Mouse (Mus musculus) stomach, embryonic 16.5 days (tissue): ENCODE data around the gene Ascl1. TPM values are rescaled to one million over a fixed set of nuclear protein-coding genes. Genes with fewer than 3 reads are reported as not detected.
A peak's percentile ranks its signal among the peaks of the same experiment; 100 is the strongest.

Experiments
- ATAC-seq: fragments of 200-750 bp; cut with Nextera tagmentation; 2 replicates; pipeline ENCODE4 v1.8.0; 2017; ENCODE audit warnings: moderate number of reproducible peaks, moderate TSS enrichment; ENCODE audit not compliant: insufficient read depth, low FRiP score
- H3K27ac ChIP-seq: fragments of 300-500 bp; sonication (generic); 2 replicates; pipeline ENCODE4 v1.5.1; 2014; ENCODE audit warnings: low read length
- H3K27me3 ChIP-seq: fragments of 300-500 bp; sonication (generic); 2 replicates; pipeline ENCODE4 v1.6.1; 2014; ENCODE audit warnings: low read length, control low read depth, mixed read lengths; ENCODE audit not compliant: control insufficient read depth, insufficient read depth
- H3K36me3 ChIP-seq: fragments of 300-500 bp; sonication (generic); 2 replicates; pipeline ENCODE4 v1.6.1; 2014; ENCODE audit warnings: low read length; ENCODE audit not compliant: control insufficient read depth, insufficient read depth
- H3K4me1 ChIP-seq: fragments of 300-500 bp; sonication (generic); 2 replicates; pipeline ENCODE4 v1.6.1; 2014; ENCODE audit warnings: low read length, control low read depth, mixed read lengths; ENCODE audit not compliant: control insufficient read depth, insufficient read depth
- H3K4me2 ChIP-seq: fragments of 300-500 bp; sonication (generic); 2 replicates; pipeline ENCODE4 v1.6.1; 2014; ENCODE audit warnings: low read depth, low read length, mixed read lengths
- H3K4me3 ChIP-seq: fragments of 300-500 bp; sonication (generic); replicated peaks from 2 replicates; pipeline ENCODE4 v1.5.1; 2014; ENCODE audit warnings: mild to moderate bottlenecking, low read length
- H3K9ac ChIP-seq: fragments of 300-500 bp; sonication (generic); 2 replicates; pipeline ENCODE4 v1.6.1; 2014; ENCODE audit warnings: low read length
- H3K9me3 ChIP-seq: fragments of 300-500 bp; sonication (generic); replicated peaks from 2 replicates; pipeline ENCODE4 v1.6.1; 2016; ENCODE audit warnings: low read length, control low read depth; ENCODE audit not compliant: control insufficient read depth
- WGBS: fragments of 180-500 bp; shearing (Covaris S2); extraction: QIAGEN DNeasy Blood & Tissue Kit; methylation state at CpG from one replicate; pipeline ENCODE4 v1.1.7; 2014; 5-methylcytosine and 5-hydroxymethylcytosine counted together
- polyA plus RNA-seq: library from polyadenylated mRNA; unstranded; fragments of >200 nt; fragmentation: Nextera tagmentation; extraction: Ambion mirVana; gene quantifications from 2 replicates; pipeline ENCODE4 v1.2.1, GENCODE M21; 2015

Gene Ascl1
- polyA plus RNA-seq, 1 experiment from 2014 or later = 3.5 TPM

DNA sequence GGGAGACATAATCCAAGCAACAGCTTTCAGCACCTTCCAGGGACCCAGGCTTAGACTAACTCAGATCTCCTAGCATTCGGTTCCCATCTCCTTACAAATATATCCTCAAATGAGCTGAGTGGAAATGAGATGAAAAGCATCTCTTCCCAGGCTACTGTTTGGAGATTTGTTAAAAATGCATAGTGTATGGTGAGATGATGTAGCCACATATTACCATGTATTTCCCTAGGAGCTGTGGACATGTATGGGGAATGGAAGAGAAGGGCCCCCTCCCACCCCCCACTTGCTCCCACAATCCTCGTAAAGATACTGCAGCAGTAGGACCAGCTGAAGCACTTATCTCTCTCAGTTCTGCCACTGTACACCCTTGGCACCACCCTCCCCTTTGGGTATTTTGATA is 3.1 kb downstream of the Ascl1 start:
- 2% methylated on average over 2 of the region's 2 CpGs for WGBS
- no peaks in the 10 kb centered on the region for H3K36me3 ChIP-seq
- H3K4me3 ChIP-seq = no peak overlapping the region
- no peaks in the 10 kb centered on the region for H3K9me3 ChIP-seq
- no peak for ATAC-seq
- H3K4me2 ChIP-seq = no peak overlapping the region
- peaks cover 88% of the 10 kb centered on the region for H3K27me3 ChIP-seq
- H3K9ac ChIP-seq = no peak overlapping the region
- peaks cover 7% of the 10 kb centered on the region; the same call in 1 of the 2 replicates for H3K4me1 ChIP-seq
- H3K27ac ChIP-seq = no peak overlapping the region

DNA sequence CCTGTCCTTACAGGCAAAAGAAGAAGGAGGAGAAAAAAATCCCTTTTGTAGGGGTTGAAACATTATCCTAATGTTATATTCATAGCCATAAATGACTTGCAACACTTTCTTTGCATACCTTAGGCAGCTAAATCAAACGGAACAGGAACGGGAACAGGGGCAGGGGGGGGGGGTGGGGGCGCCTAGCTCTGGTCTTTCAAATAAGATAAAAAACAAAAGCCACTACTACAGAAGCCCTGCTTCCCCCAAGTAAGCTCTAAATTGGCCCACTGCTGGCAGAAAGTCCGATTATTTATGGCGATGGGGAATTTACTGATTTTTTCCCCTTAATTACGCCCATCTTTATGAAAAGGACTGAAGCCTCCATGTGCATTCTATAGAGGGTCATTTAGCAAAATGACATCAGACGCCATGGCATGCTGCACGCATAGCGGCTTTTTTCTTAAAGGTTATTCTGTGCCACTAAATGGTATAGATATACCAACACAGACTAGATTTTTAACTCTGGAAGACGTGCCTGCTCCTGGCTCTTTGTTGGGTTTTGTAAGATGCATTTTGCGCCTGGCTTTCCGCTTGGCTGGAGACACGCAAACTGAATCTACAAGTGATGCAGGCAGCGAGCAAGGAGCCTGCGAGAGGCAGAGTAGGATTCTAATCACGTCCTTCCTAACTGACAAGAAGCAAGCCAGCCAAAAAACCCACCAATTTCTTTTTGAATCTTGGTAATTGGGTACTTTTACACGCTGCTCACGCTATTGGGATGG is 4.0 kb downstream of the Ascl1 start:
- Histone ChIP-seq H3K36me3 (no peaks in the 10 kb centered on the region), H3K27ac (no peak overlapping the region), H3K27me3 (peaks cover 88% of the 10 kb centered on the region), H3K4me3 (no peak overlapping the region), H3K9ac (no peak overlapping the region), H3K9me3 (no peaks in the 10 kb centered on the region), H3K4me1 (peaks cover 7% of the 10 kb centered on the region; the same call in 1 of the 2 replicates), H3K4me2 (no peak overlapping the region)
- WGBS = 5% methylated on average over 18 of the region's 18 CpGs
- no peak for ATAC-seq

DNA sequence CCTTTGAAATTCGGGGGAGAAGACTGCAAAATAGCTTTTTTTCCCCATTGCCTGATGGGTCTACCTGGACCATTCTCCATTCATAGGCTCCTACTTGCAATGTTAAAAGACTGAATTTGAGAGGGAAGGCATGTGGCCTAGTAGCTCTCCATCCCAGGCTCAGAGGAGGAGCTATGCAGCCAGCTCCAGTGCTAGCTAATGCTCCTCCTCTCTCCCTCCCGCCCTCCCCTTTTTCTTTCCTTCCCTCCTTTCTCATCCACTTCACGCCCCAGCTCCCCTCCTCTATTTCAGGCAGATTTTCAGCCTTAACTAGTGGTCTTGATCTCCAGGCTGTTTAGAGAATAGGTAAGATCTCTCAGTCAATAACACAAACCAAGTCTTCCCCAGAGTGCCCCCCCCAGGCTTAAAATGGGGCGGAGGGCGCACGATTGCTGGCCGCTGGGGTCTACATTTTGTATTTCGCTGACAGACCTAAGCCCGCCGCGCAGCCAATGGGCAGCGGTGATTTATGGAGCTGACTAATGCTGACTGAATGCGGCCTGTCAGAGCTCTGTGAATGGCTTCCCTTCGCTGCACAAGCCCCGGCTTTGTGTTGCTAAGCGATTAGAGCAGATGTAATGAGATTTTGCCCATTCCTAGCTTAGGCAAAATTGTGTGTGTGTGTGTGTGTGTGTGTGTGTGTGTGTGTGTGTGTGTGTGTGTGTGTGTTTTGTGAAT is 4.9 kb downstream of the Ascl1 start:
- no peaks in the 10 kb centered on the region for H3K9me3 ChIP-seq
- 2% methylated on average over 16 of the region's 16 CpGs for WGBS
- H3K4me3 ChIP-seq = no peak overlapping the region
- no peak overlapping the region for H3K27ac ChIP-seq
- peak; percentile 53; the same call in 1 of the 2 replicates for ATAC-seq
- peaks cover 80% of the 10 kb centered on the region for H3K27me3 ChIP-seq
- H3K4me1 ChIP-seq = 0 out of 2 replicates have a peak, but pooled peaks cover 5% of the 10 kb centered on the region
- no peaks in the 10 kb centered on the region for H3K36me3 ChIP-seq
- H3K4me2 ChIP-seq = no peak overlapping the region
- no peak overlapping the region for H3K9ac ChIP-seq

DNA sequence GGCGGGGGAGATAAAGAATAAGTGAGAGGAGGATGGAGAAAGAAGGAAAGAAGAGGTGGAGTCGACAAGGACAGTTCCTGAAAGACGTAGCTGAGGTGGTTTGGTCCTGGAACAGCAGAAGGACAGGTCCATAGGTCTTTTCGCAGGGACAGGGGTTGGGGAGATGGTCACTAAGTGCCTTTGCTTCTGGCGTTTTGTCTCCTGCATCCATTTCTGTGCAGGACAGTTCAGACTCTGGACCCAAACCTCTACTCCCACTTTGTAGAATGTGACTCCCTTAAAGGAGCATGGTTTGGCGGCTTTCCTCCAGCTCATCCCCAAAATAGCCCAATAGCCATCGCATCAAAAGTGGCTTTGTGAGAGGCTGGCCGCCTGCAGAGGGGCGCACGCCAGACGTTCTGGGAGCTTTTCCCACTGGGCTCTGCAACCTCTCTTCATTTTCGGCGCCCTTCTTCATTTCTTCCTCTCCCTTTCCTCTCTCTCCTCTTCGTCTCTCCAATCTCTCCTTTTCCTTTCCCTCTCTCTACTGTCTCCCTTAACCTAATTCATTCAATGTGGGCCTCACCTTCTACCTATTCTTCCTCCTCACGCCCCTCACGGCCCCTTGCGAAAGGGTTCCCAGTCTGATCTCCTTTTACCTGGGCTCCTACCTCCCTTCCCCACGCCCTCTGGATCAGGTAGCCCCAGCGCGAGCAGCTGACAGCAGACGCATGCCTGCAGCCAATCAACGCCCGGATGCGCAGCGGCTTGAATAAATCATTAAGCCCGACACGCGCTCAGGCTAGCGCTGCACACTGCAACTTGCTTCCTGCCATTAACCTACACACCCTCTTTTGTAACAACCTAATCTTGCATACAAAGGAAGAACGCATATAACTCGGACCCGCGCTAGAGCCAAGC is 7.5 kb downstream of the Ascl1 start:
- Histone ChIP-seq H3K4me3 (no peak overlapping the region), H3K27ac (no peak overlapping the region), H3K9me3 (no peaks in the 10 kb centered on the region), H3K4me1 (no peaks in the 10 kb centered on the region), H3K4me2 (0 out of 2 replicates have a peak overlapping the region, but pooled peaks have one; percentile 16), H3K27me3 (peaks cover 74% of the 10 kb centered on the region), H3K36me3 (no peaks in the 10 kb centered on the region), H3K9ac (no peak overlapping the region)
- 1% methylated on average over 33 of the region's 33 CpGs for WGBS
- peak; percentile 80 for ATAC-seq

- Histone ChIP-seq H3K27me3 (peaks cover 69% of the 10 kb centered on the region), H3K4me1 (no peaks in the 10 kb centered on the region), H3K4me3 (no peak overlapping the region), H3K9ac (no peak overlapping the region), H3K36me3 (no peaks in the 10 kb centered on the region), H3K4me2 (no peak overlapping the region), H3K9me3 (no peaks in the 10 kb centered on the region), H3K27ac (no peak overlapping the region)
- WGBS = 5% methylated on average over 17 of the region's 17 CpGs
- no peak for ATAC-seq
Observed at GRCm38 (mm10) chr10:87484831-87485720, 8.4 kb downstream of the Ascl1 start.

DNA sequence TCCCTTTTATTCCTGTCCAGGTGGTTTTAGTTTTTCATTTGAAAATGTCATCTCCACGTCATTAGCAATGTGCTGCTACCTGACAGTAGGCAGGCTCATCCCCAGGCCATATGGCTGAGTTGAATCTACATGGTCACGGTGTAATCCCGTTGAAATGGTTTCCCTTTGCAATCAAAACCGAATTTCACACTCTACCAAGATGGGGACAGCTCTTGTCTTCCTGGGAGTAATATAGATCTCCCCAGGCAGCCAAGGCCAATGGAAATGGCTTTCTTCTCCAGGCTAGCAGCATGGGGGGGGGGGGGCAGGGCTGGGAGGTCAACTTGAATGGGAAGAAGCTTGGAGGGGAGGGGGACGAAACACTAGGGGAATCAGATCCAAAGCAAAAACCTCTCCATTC is 15.6 kb downstream of the Ascl1 start:
- H3K27me3 ChIP-seq = peaks cover 22% of the 10 kb centered on the region
- no peaks in the 10 kb centered on the region for H3K9me3 ChIP-seq
- WGBS = 57% methylated on average over 5 of the region's 5 CpGs
- H3K27ac ChIP-seq = no peak overlapping the region
- H3K4me1 ChIP-seq = no peaks in the 10 kb centered on the region
- no peak overlapping the region for H3K4me2 ChIP-seq
- no peak for ATAC-seq
- H3K4me3 ChIP-seq = no peak overlapping the region
- H3K36me3 ChIP-seq = no peaks in the 10 kb centered on the region
- no peak overlapping the region for H3K9ac ChIP-seq

DNA sequence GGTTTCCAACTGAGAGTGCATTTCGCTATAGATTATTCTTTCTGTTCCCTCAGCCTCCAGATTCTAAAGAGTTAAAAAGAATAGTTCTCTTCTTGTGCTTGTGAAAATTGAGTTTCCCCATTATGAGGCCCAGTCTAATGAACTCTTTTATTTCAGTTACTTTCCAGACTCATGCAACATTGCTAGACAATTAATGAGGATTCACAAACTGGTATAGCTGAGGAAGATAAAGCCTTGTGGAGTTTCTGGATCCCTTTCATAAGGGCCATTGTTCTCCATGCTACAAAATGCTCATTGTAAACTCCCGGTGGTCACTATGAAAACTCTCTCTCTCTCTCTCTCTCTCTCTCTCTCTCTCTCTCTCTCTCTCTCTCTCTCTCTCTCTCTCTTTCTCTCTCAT is 18.5 kb downstream of the Ascl1 start:
- Histone ChIP-seq H3K4me2 (no peak overlapping the region), H3K9me3 (no peaks in the 10 kb centered on the region), H3K36me3 (no peaks in the 10 kb centered on the region), H3K9ac (no peak overlapping the region), H3K4me1 (no peaks in the 10 kb centered on the region), H3K27ac (no peak overlapping the region), H3K27me3 (0 out of 2 replicates have a peak, but pooled peaks cover under 1% of the 10 kb centered on the region), H3K4me3 (no peak overlapping the region)
- no peak for ATAC-seq
- 75% methylated on average over 2 of the region's 2 CpGs for WGBS

DNA sequence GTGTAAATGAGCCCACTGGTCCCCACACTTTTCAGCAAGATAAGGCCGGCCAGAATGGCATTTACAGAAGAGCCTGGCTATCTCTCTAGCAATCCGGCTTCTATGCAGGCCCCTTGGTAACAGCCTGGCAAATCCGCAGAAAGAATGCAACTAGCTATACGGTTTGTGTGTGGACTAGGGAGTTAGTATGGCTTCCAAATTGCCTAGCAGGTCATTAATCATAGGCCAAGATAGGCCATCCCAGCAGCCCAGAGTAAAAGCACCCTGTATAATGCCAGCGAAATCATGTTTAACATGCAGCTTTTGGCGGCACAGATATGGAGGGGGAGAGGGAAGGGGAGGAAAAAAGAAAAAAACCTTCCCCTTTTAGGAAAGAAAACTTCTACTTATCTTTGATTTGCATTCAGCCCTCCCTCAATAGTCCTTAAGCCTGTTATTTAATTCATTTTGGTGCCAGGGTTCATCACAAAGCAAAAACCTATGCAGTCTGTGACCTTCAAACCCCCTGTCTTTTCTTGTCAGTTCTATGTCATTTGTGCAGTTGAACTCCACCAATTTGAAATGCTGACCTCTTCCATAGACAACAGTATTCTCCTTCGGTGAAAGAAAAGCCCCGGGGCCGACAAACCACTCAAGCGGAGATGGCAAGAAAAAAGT is 19.9 kb downstream of the Ascl1 start:
- WGBS = 73% methylated on average over 10 of the region's 10 CpGs
- no peak overlapping the region for H3K4me3 ChIP-seq
- H3K4me1 ChIP-seq = no peaks in the 10 kb centered on the region
- no peaks in the 10 kb centered on the region for H3K27me3 ChIP-seq
- no peaks in the 10 kb centered on the region for H3K9me3 ChIP-seq
- no peaks in the 10 kb centered on the region for H3K36me3 ChIP-seq
- no peak for ATAC-seq
- no peak overlapping the region for H3K27ac ChIP-seq
- H3K4me2 ChIP-seq = no peak overlapping the region
- H3K9ac ChIP-seq = no peak overlapping the region
